Mouse (Mus musculus): Measurements from ENCODE around the gene Otop3. TPM values are rescaled to one million over a fixed set of nuclear protein-coding genes. Genes with fewer than 3 reads are reported as not detected.
A peak's percentile ranks its signal among the peaks of the same experiment; 100 is the strongest.

Gene Otop3
- polyA plus RNA-seq, 1 experiment from 2014 or later, result 0.37 TPM

- Histone ChIP-seq H3K27ac (ENCODE audit: low read depth, low read length) (no peak within 1 kb of the TSS), H3K4me2 (ENCODE audit: low read depth) (no peak within 1 kb of the TSS), H3K4me3 (ENCODE audit: low read depth, low read length) (no peak within 1 kb of the TSS), H3K9ac (ENCODE audit: low read length) (no peak within 1 kb of the TSS), H3K4me1 (ENCODE audit: control insufficient read depth, insufficient read depth, low read length) (no peaks in the 10 kb centered on the region), H3K36me3 (ENCODE audit: control insufficient read depth, insufficient read depth, low read length) (no peaks in the 10 kb centered on the region), H3K27me3 (ENCODE audit: control insufficient read depth, insufficient read depth, low read length) (no peaks in the 10 kb centered on the region), H3K9me3 (ENCODE audit: control insufficient read depth, low read length) (no peaks in the 10 kb centered on the region)
- ATAC-seq (ENCODE audit: insufficient read depth, low FRiP score, low TSS enrichment) (no peak), DNase-seq (ENCODE audit: low spot score) (no peak)
- WGBS, result 14% methylated on average over 8 of the region's 8 CpGs
These were observed 27.7 kb upstream of the Otop3 start, which contains the start of gene Otop2 for GRCm38 (mm10) chr11:115306863-115307262. Gene Otop2, plus strand, starts transcription at chr11:115307163.

- no peak overlapping the region for H3K27ac ChIP-seq (ENCODE audit: low read depth, low read length)
- ATAC-seq (ENCODE audit: insufficient read depth, low FRiP score, low TSS enrichment) (no peak), DNase-seq (ENCODE audit: low spot score) (no peak)
- no peaks in the 10 kb centered on the region for H3K9me3 ChIP-seq (ENCODE audit: control insufficient read depth, low read length)
- no peaks in the 10 kb centered on the region for H3K36me3 ChIP-seq (ENCODE audit: control insufficient read depth, insufficient read depth, low read length)
- no peak overlapping the region for H3K4me2 ChIP-seq (ENCODE audit: low read depth)
- peaks cover 2% of the 10 kb centered on the region; the same call in 1 of the 2 replicates for H3K27me3 ChIP-seq (ENCODE audit: control insufficient read depth, insufficient read depth, low read length)
- WGBS, result 72% methylated on average over 1 of the region's 1 CpGs
- no peak overlapping the region for H3K4me3 ChIP-seq (ENCODE audit: low read depth, low read length)
- H3K9ac ChIP-seq (ENCODE audit: low read length), result no peak overlapping the region
- no peaks in the 10 kb centered on the region for H3K4me1 ChIP-seq (ENCODE audit: control insufficient read depth, insufficient read depth, low read length)
These were observed 25.8 kb upstream of the Otop3 start for GRCm38 (mm10) chr11:115308781-115309180.

GRCm38 (mm10) chr11:115314249-115314648 is 20.3 kb upstream of the Otop3 start:
- peaks cover 52% of the 10 kb centered on the region for H3K27me3 ChIP-seq (ENCODE audit: control insufficient read depth, insufficient read depth, low read length)
- H3K36me3 ChIP-seq (ENCODE audit: control insufficient read depth, insufficient read depth, low read length), result no peaks in the 10 kb centered on the region
- H3K27ac ChIP-seq (ENCODE audit: low read depth, low read length), result no peak overlapping the region
- H3K9me3 ChIP-seq (ENCODE audit: control insufficient read depth, low read length), result no peaks in the 10 kb centered on the region
- H3K4me1 ChIP-seq (ENCODE audit: control insufficient read depth, insufficient read depth, low read length), result no peaks in the 10 kb centered on the region
- DNase-seq (ENCODE audit: low spot score) (no peak), ATAC-seq (ENCODE audit: insufficient read depth, low FRiP score, low TSS enrichment) (no peak)
- H3K9ac ChIP-seq (ENCODE audit: low read length), result no peak overlapping the region
- no peak overlapping the region for H3K4me3 ChIP-seq (ENCODE audit: low read depth, low read length)
- WGBS, result 52% methylated on average over 2 of the region's 2 CpGs
- no peak overlapping the region for H3K4me2 ChIP-seq (ENCODE audit: low read depth)

DNA sequence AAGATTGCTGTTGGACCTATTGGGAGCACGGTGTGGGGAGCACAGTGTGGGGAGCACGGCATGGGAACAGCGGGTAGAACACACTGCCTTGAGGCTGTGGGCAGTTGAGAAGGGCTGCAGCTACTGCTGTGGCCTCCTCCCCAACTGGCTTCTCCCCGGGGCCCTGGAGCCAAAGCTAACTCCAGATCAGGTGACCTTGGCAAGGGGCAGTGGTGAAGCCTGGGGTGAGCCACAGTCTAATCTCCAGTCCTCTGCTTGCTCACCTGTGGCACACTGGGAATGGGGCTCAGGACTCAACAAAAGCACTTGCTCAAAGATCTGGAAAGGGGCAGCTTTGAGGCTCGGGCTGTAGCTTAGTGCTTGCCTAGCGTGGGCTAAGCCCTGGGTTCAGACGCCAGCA is 17.3 kb upstream of the Otop3 start:
- peaks cover 82% of the 10 kb centered on the region for H3K27me3 ChIP-seq (ENCODE audit: control insufficient read depth, insufficient read depth, low read length)
- H3K27ac ChIP-seq (ENCODE audit: low read depth, low read length), result no peak overlapping the region
- H3K36me3 ChIP-seq (ENCODE audit: control insufficient read depth, insufficient read depth, low read length), result no peaks in the 10 kb centered on the region
- no peak overlapping the region for H3K9ac ChIP-seq (ENCODE audit: low read length)
- H3K4me2 ChIP-seq (ENCODE audit: low read depth), result no peak overlapping the region
- no peaks in the 10 kb centered on the region for H3K9me3 ChIP-seq (ENCODE audit: control insufficient read depth, low read length)
- peaks cover 5% of the 10 kb centered on the region; the same call in 1 of the 2 replicates for H3K4me1 ChIP-seq (ENCODE audit: control insufficient read depth, insufficient read depth, low read length)
- ATAC-seq (ENCODE audit: insufficient read depth, low FRiP score, low TSS enrichment), result no peak
- WGBS, result 69% methylated on average over 7 of the region's 7 CpGs
- H3K4me3 ChIP-seq (ENCODE audit: low read depth, low read length), result no peak overlapping the region
- no peak for DNase-seq (ENCODE audit: low spot score)

DNA sequence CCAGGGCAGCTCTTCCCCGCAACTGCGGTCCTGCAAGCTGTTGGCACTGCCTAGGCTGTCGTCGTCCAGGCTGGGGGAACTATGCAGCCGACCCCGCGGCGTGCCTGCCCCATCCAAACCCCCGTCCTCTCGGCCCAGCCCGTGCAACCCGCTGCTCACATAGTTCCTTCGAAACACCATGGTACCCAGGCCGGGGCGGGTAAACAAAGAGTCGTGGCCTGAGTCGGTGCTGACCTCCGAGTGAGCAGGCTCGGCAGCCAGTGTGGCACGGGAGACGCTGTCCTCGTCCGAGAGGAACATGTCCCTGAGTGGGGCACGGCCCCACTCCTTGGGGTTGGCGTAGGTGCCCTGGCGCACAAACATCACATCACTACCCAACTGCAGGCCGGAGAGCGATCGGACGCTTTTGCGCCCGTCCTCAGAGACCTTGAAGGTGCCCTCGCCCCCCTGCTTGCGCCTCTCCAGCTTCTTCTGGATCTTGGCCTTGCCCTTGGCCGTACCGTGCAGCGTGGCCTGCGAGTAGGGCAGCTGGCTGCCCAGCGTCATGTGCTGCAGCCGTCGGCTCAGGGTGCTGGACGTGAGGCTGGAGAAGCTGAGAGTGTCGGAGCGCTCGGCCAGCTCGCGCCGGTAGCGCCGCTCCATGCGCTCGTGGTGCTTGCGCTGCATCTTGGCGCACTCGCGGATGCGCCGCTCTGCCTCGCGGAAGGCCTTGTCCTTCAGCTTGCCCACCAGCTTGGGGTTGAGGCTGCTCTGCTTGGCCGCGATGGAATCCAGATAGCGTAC is 16.1 kb upstream of the Otop3 start:
- Histone ChIP-seq H3K4me2 (ENCODE audit: low read depth) (no peak overlapping the region), H3K27me3 (ENCODE audit: control insufficient read depth, insufficient read depth, low read length) (peaks cover 92% of the 10 kb centered on the region), H3K9me3 (ENCODE audit: control insufficient read depth, low read length) (no peaks in the 10 kb centered on the region), H3K4me1 (ENCODE audit: control insufficient read depth, insufficient read depth, low read length) (peaks cover 5% of the 10 kb centered on the region; the same call in 1 of the 2 replicates), H3K27ac (ENCODE audit: low read depth, low read length) (no peak overlapping the region), H3K36me3 (ENCODE audit: control insufficient read depth, insufficient read depth, low read length) (no peaks in the 10 kb centered on the region), H3K9ac (ENCODE audit: low read length) (no peak overlapping the region; the same call in 1 of the 2 replicates), H3K4me3 (ENCODE audit: low read depth, low read length) (no peak overlapping the region)
- ATAC-seq (ENCODE audit: insufficient read depth, low FRiP score, low TSS enrichment) (no peak), DNase-seq (ENCODE audit: low spot score) (no peak)
- WGBS, result 6% methylated on average over 63 of the region's 63 CpGs

DNA sequence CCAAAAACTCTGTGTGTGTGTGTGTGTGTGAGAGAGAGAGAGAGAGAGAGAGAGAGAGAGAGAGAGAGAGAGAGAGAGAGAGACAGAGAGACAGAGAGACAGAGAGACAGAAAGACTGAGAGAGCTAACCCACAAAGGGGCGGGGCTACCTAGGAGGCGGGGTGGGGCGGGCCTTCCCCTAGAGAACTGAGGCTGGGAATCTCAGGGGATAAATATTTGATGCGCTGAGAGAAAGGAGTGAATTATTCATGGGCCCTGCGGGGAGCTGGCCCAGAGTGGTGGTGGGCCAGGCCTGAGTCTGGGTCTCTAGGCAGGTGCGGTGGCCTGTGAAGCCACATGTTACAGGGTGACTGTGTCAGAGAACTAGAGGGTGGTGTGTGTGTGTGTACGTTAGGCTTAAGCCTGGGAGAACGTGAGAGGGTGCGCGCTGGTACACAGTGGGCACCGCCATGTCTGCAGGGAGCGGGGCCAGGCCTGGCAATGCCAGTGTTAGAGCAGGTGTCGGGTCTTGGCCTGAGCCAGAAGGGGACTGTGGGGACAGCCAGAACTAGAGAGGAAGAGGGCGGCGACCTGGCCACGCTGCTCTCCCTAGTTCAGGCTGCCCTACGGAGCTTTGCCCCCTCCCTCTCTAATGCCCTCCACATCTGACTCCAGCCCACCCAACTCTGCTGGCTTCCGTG is 14.7 kb upstream of the Otop3 start:
- Histone ChIP-seq H3K4me2 (ENCODE audit: low read depth) (no peak overlapping the region), H3K27ac (ENCODE audit: low read depth, low read length) (no peak overlapping the region), H3K4me3 (ENCODE audit: low read depth, low read length) (no peak overlapping the region), H3K27me3 (ENCODE audit: control insufficient read depth, insufficient read depth, low read length) (peaks cover 98% of the 10 kb centered on the region), H3K36me3 (ENCODE audit: control insufficient read depth, insufficient read depth, low read length) (no peaks in the 10 kb centered on the region), H3K4me1 (ENCODE audit: control insufficient read depth, insufficient read depth, low read length) (peaks cover 5% of the 10 kb centered on the region; the same call in 1 of the 2 replicates), H3K9me3 (ENCODE audit: control insufficient read depth, low read length) (no peaks in the 10 kb centered on the region), H3K9ac (ENCODE audit: low read length) (no peak overlapping the region)
- DNase-seq (ENCODE audit: low spot score), result no peak
- ATAC-seq (ENCODE audit: insufficient read depth, low FRiP score, low TSS enrichment), result no peak
- WGBS, result 6% methylated on average over 16 of the region's 18 CpGs

DNA sequence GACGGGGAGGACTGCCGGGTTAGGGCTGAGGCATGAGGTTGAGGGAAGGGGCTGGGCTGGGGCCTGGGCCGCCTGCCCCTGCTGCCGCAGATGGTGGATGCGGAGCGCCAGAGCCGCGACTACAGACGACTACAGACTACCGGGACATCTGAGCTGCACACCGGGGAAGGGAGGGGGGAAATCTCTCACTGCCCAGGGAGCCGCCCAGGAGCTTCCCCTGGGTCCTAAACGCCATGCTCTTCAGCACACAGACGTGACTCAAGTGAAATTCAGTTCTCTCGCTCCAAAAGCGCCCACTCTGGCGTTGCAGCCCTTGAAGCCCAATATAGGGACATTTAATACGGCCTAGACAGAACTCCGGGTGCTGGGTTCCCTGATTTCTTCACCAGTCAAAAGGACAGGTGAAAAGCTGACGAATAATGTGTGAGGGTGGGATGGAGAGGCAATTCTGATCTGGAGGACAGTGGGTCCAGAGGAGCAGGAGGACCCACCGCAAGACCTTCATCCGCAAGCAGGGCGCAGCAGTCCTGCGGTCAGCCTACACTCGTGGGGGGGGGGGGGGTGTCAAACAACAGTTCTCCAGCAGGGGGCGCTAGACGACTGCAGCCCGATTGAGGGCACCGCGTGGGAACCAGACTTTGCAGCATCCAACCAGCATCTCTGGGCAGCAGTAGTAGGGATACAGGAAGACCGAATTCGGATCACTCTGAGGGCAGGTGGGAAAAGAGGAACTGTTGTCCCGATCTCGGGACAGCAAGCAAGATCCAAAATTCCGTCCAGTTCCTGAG is 12.4 kb upstream of the Otop3 start, which contains the start of gene Ush1g:
Ush1g (minus strand) TSS at position 136 of the 788 bp plus-strand sequence.
- 5% methylated on average over 35 of the region's 35 CpGs for WGBS
- Histone ChIP-seq H3K4me1 (ENCODE audit: control insufficient read depth, insufficient read depth, low read length) (peaks cover 5% of the 10 kb centered on the region; the same call in 1 of the 2 replicates), H3K9me3 (ENCODE audit: control insufficient read depth, low read length) (no peaks in the 10 kb centered on the region), H3K4me3 (ENCODE audit: low read depth, low read length) (no peak within 1 kb of the TSS), H3K9ac (ENCODE audit: low read length) (no peak within 1 kb of the TSS), H3K4me2 (ENCODE audit: low read depth) (no peak within 1 kb of the TSS), H3K27me3 (ENCODE audit: control insufficient read depth, insufficient read depth, low read length) (peaks cover 75% of the 10 kb centered on the region), H3K36me3 (ENCODE audit: control insufficient read depth, insufficient read depth, low read length) (no peaks in the 10 kb centered on the region), H3K27ac (ENCODE audit: low read depth, low read length) (no peak within 1 kb of the TSS)
- ATAC-seq (ENCODE audit: insufficient read depth, low FRiP score, low TSS enrichment) (no peak), DNase-seq (ENCODE audit: low spot score) (peak; percentile 80)

GRCm38 (mm10) chr11:115323354-115323753 is 11.2 kb upstream of the Otop3 start:
- Histone ChIP-seq H3K4me2 (ENCODE audit: low read depth) (no peak overlapping the region), H3K4me3 (ENCODE audit: low read depth, low read length) (no peak overlapping the region), H3K27me3 (ENCODE audit: control insufficient read depth, insufficient read depth, low read length) (peaks cover 63% of the 10 kb centered on the region), H3K9me3 (ENCODE audit: control insufficient read depth, low read length) (no peaks in the 10 kb centered on the region), H3K36me3 (ENCODE audit: control insufficient read depth, insufficient read depth, low read length) (no peaks in the 10 kb centered on the region), H3K27ac (ENCODE audit: low read depth, low read length) (no peak overlapping the region), H3K9ac (ENCODE audit: low read length) (no peak overlapping the region), H3K4me1 (ENCODE audit: control insufficient read depth, insufficient read depth, low read length) (peaks cover 5% of the 10 kb centered on the region; the same call in 1 of the 2 replicates)
- no peak for ATAC-seq (ENCODE audit: insufficient read depth, low FRiP score, low TSS enrichment)
- WGBS, result 16% methylated on average over 32 of the region's 32 CpGs
- DNase-seq (ENCODE audit: low spot score), result no peak
